Mouse (Mus musculus): ENCODE data around the gene Fbxl2.

DNA sequence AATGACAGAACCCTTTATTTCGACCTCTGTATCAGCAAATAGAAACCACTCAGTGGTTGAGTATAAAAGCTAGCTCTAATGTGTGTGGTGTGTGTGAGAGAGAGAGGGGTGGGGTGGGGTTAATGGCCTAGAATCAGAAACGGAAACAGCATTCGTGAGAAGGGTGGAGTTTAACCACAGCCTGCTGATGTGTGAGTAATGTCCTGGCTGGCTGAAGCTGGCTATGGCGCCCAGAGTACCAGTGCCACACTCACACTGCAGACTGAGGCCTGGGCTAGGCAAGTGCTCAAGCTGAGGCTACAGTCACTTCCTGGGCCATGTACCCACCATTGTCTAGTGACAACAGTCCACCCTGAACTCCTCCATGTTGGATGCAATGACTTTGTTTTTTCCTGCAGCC lies 29.6 kb downstream of the Fbxl2 start:
- TF ChIP-seq E2F4 (IDR thresholded peaks at IDR 0.05; ENCODE audit: insufficient read depth): no peak
- no peak for TF ChIP-seq TCF12 (IDR thresholded peaks at IDR 0.05; ENCODE audit: insufficient read depth, poor library complexity, severe bottlenecking)
- TF ChIP-seq POLR2A (IDR thresholded peaks at IDR 0.05; ENCODE audit: insufficient read length, low read depth): peak; percentile 57
- TF ChIP-seq POLR2AphosphoS2 (IDR thresholded peaks at IDR 0.05; ENCODE audit: insufficient read length, low read depth): no peak
- peak in 1 of 3 experiments; percentile 71 for TF ChIP-seq MYOD1 (IDR thresholded peaks at IDR 0.05; ENCODE audit: control insufficient read depth in 1 of 3, insufficient read length in 2 of 3, low read depth in 2 of 3)
- no peak for TF ChIP-seq MAX (IDR thresholded peaks at IDR 0.05; ENCODE audit: low read depth)
- no peak for TF ChIP-seq CEBPB (IDR thresholded peaks at IDR 0.05; ENCODE audit: insufficient read depth, poor library complexity, severe bottlenecking)

All from myocyte (in vitro differentiated cells).